Mouse (Mus musculus): Measurements from ENCODE around the gene Syn1. TPM values are rescaled to one million over a fixed set of nuclear protein-coding genes. Genes with fewer than 3 reads are reported as not detected.
A peak's percentile ranks its signal among the peaks of the same experiment; 100 is the strongest.

Gene Syn1
- total RNA-seq, 2 experiments from 2014 or later: 1.3 TPM; not detected in 1

DNA sequence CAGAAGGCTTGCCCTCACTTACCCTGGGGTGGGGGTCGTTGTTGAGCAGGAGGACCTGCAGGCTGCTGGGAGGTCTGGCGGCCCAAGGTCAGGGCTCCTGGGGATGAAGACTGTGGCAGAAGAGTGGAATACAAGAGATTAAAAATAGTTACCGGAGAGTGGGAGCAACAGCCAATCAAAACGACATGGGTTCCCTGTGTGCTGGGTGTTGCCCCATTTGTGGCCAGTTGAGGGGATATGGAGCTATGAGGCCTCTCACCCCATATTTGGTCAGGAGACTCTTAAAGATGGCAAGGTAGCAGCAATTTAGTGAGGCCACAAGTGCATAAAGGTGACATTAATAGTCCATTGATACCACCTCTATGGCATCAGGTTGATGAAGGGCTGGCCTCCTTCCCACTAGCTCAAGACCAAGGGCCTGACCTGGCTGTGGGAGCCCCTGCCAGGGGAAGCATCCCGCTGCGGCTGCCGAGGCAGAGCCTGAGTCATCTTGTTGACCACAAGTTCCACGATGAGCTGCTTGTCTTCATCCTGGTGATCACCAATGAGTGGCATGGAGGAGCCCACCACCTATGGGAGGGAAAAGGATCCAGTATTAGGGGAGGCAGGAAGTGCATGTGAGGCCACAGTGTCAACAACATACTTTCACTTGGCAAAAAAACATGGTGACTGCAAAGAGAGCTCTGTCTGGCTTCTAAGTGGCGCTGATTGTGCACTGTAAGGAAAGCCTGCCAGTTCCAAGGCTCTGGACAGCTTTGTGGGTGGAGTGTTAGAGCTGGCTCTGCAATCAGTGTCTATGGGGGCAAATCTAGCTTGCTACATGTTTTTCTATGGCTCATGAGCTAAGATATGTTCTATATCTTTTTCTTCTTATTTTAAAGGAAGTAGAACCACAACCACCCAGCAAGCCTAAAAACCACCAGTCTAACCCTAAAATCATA is 57.4 kb downstream of the Syn1 start:
- ATAC-seq (replicated peaks; ENCODE audit: low FRiP score, poor library complexity, severe bottlenecking): no peak

DNA sequence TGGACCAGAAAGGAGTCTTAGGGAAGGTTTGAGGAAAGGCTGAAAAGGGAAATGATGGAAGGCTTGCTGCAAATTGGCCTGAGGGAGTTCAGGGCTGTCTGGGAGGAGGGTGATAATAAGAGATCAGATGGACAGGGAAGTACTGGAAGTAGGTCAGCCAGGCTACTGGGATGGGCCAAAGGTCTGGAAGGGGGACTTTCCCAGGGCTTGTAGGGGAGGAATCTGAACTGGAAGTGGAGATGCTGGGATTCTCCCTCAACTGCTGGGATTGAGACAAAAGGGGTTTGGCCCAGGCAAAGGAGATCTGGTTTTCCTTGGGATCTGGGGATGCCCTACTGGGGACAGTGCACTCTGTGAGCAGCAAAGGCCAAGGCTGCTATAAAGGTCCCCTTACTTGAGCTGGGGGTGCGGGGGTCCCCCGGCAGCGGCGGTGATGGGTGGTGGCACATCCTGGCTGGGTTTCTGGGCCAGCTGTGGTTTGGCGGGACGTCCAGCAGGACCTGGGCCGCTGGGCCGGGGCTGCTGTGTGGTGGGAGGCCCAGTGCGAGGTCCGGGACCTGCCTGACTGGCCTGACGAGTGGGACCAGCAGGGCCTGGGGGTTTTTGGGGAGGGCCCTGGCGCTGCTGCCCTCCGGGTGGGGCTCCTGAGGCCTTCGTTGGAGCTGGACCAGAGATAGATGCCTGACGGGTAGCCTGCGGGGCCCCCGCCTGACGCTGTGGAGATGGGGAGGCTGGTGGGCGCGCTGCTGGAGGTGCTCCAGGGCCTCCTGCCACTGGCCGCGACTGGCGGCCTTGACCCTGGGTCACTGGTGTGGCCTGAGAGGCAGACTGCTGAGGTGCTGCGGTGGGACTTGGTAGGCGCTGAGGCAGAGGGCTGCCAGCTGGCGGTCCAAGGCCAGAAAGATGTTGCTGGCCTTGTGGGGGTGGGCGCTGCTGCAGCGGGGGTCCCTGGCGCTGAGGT is 58.4 kb downstream of the Syn1 start:
- ATAC-seq (replicated peaks; ENCODE audit: low FRiP score, poor library complexity, severe bottlenecking): no peak; the same call in 1 of the 2 replicates

DNA sequence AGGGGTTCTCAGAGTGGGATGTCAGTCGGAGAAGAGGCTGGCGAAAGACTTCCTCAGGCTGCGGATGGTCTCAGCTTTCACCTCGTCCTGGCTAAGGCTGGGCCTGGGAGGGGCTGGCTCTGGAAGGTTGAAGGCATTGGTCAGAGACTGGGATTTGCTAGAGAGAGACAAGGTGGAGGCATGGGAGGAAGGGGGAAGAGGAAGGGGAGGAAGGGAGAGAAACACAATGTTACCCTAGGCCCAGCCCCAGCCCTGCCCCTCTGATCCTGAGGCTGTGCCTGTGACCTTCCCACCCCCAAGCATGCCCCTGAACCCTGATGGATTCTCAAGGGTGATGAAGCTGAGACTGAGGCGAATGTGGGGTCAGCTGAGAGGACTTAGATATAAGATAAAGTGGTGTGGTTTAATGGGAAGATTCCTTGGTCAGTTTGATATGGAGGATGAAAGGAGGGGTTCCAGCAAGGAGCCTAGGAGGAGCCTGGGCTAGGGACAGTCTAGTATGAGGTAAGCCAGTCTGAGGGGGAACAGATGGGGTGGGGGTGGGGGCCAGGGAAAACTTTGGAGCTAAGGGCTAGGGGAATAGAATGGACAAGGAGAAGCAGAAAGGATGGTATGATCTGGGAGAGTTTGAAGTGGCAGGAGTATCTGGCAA is 59.2 kb downstream of the Syn1 start:
- ATAC-seq (replicated peaks; ENCODE audit: low FRiP score, poor library complexity, severe bottlenecking): no peak

DNA sequence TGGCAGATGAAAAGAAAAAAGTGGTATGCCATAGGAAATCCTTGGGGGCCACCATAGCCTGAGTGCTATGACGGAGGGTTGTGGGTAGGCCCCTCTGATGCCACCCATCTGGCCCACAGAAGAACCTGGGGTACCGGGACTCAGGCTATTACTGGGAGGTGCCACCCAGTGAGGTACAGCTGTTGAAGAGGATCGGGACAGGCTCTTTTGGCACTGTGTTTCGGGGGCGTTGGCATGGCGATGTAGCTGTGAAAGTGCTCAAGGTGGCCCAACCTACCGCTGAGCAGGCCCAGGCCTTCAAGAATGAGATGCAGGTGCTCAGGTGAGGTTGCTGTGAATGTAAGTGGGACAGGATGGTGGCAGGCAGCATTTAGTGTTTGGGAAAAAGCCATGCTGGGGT is 67.0 kb downstream of the Syn1 start:
- no peak for ATAC-seq (replicated peaks; ENCODE audit: low FRiP score, poor library complexity, severe bottlenecking)

DNA sequence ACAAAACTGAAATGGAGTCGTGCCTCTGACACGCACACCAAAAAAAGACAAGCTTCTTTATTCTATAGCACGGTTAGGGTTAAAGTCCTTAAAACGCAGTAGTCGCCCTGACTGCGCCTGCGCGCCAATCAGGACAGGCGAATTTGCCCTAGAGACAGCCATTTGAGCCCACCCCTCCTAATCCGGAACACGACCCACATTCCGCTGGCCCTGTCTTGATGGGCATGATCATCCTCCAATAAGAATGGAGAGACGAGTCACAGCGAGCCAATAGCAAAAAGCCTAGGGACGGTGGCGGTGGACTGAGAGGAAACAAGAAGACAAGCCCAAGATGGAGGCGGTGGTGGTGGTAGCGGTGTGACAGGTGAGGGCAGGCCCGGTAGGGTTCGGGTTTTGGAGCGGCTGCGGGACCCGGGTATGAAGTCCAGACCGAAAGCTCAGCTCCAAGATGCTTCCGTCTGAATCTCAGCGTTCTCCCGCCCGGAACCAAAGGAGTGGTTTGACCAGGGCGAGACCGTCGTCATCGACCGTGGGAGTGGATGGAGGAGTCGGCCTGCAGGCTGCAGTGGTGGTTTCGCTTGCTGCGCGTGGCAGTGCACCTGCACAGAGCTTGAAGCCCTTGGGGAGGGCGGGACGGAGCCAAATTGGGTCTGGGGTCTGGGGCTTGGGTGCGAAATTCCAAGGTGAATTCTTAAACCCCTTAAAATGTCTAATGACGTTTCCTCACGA is 72.4 kb downstream of the Syn1 start:
- ATAC-seq (replicated peaks; ENCODE audit: low FRiP score, poor library complexity, severe bottlenecking): peak; percentile 99

DNA sequence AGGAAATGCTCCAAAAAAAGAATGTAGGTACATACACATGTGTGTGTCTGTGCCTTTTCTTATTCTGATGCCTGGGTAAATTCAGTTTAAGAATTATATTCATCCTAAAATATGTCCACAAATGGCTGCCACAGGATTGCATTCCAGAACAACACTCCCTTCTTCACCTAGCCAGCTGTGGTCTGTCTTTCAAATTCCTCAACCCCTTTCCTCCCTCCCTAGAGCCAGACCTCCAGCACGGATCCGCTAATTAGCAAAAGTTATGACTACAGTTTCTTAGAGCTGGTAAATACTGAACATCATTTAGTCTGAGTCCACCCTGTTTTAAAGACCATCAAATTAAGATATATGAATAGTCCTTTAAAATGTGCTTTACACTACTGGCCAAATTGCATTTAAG is 73.0 kb downstream of the Syn1 start:
- ATAC-seq (replicated peaks; ENCODE audit: low FRiP score, poor library complexity, severe bottlenecking): no peak

DNA sequence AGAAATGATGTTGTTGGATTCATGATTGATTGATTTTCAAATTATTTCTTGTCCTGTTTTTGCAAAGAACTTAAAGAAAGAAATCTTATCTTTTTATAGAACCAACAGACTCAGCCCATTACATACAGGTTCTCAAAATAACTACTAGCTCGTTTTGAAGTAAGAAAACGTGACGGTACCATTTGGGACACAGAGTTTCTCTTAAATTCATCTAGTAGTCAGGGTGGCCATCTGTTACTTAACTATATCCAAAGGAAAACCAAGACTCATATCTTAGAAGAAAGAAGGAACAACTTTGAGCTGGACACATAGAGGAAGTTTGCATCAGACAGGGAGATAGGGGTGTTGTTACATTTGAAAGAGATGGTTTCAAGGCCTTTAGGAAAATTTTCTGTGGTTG is 73.6 kb downstream of the Syn1 start:
- ATAC-seq (replicated peaks; ENCODE audit: low FRiP score, poor library complexity, severe bottlenecking): no peak

DNA sequence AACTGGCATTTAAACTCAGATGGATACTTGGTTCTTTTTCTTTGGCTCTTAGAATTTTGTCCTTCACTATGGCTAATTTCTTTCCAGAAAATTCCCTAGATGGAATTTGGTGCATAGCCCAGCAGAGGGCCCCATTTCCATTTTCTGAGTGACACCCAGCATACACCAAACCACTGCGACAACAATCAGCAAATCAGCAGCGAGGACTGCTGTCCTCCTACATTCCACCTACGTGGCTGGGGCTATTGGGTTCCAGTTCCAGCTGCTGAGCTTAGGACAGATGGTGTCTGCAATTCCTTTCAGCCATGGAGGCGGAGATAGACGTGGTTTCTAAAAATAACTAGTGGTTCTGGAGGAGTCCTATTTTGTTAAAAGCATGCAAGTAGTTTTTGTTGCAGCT is 91.9 kb downstream of the Syn1 start:
- ATAC-seq (replicated peaks; ENCODE audit: low FRiP score, poor library complexity, severe bottlenecking): no peak

DNA sequence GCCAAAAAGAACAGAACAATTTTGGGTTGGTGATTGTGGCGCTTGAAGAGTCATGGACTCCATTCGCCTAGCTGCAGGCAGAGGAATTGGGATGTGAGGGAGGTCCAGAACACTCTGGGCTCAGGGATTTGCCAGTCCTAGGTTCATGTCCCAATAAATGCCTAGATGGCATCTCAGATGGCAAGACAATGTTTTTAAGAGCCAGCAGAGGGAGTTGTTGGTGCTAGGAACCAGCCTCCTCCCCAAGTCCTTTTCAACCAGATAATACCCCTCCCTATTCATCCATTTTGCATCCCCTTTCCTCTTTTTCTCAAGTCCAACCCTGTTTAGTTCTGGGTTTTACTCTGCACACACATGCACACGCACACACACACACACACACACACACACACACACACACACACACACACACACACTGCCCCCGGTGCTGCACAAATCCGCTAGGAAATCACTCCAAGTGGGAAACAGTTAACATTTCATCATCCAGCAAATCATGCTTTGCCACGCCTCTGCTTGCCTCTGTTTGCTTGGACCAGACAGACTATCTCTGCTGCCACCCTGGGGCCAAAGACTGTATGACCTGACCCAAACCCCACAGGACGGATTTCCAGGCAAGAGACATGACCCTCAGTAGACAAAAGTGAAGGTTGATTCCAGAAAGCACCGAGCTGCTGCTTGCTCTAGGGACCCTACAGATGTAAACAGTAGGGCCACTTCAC is 100.9 kb downstream of the Syn1 start:
- no peak for ATAC-seq (replicated peaks; ENCODE audit: low FRiP score, poor library complexity, severe bottlenecking)

DNA sequence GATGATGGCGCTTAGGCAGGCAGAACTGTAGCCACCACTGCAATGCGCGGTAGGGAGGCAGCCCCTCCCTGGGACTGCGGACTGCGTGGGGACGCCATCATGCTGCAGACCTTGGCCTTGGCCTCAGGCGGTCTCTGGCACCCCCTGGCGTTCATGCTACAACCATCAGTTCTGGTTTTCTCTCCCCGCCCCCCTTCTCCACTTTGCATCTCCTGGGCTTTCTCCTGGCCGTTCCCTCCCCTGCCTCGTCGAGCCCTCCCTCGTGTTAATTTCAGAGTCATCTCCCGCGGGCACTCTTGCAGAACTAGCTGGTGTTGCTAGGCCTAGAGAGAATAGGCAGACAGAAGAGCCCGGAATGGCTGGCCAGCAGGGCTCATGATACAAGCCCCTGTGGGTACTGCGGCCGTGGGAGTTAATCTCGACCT is 101.6 kb downstream of the Syn1 start:
- peak; percentile 59 for ATAC-seq (replicated peaks; ENCODE audit: low FRiP score, poor library complexity, severe bottlenecking)

DNA sequence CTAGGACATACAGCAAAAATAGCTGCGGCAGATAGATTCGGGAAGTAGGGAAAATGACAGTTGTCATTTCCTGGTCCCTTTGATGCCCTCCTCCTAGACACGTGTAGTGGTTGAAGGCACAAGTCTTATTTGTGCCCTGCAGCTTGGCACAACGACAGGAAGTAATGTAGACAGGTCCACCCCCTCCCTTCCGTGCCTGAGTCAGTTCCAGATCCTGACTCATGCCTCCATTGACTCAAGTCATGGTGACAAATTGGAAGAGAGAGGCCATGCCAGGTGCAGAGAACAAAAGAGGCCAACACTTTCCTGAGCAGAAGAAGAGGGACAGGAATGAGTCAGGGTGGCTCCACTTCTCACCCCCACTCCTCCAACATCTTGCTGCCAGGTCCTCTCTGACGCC is 103.8 kb downstream of the Syn1 start:
- no peak for ATAC-seq (replicated peaks; ENCODE audit: low FRiP score, poor library complexity, severe bottlenecking)

Other genes with a start within 250 kb of the Syn1 start
- 112 and 120 TPM in 2 replicates for gene Cdk16, start 233.1 kb downstream of the Syn1 start, total RNA-seq (2015; ENCODE audit: low replicate concordance)
- 56.3 and 60.6 TPM in 2 replicates for gene Cdk16, start 233.1 kb downstream of the Syn1 start, total RNA-seq (2017; ENCODE audit: low replicate concordance)
- gene Usp11, start 217.1 kb downstream of the Syn1 start, total RNA-seq (2015; ENCODE audit: low replicate concordance): 2.9 and 3.6 TPM in 2 replicates
- gene Usp11, start 217.1 kb downstream of the Syn1 start, total RNA-seq (2017; ENCODE audit: low replicate concordance): 0.64 and 6.4 TPM in 2 replicates
- 33.5 and 35.7 TPM in 2 replicates for gene Araf, start 123.2 kb downstream of the Syn1 start, total RNA-seq (2015; ENCODE audit: low replicate concordance)
- gene Araf, start 123.2 kb downstream of the Syn1 start, total RNA-seq (2017; ENCODE audit: low replicate concordance): 14.0 and 16.5 TPM in 2 replicates
- gene Timp1, start 50.8 kb downstream of the Syn1 start, total RNA-seq (2015; ENCODE audit: low replicate concordance): not detected in 2 replicates
- gene Timp1, start 50.8 kb downstream of the Syn1 start, total RNA-seq (2017; ENCODE audit: low replicate concordance): not detected in 2 replicates
- gene Cfp, start 10.6 kb upstream of the Syn1 start, total RNA-seq (2015; ENCODE audit: low replicate concordance): 31.4 and 34.8 TPM in 2 replicates
- 13.2 and 19.8 TPM in 2 replicates for gene Cfp, start 10.6 kb upstream of the Syn1 start, total RNA-seq (2017; ENCODE audit: low replicate concordance)
- gene Elk1, start 29.6 kb upstream of the Syn1 start, total RNA-seq (2015; ENCODE audit: low replicate concordance): 1.4 and 2.5 TPM in 2 replicates
- gene Elk1, start 29.6 kb upstream of the Syn1 start, total RNA-seq (2017; ENCODE audit: low replicate concordance): 0.53 and 2.1 TPM in 2 replicates
- gene Uxt, start 41.0 kb upstream of the Syn1 start, total RNA-seq (2015; ENCODE audit: low replicate concordance): 10.1 and 26.7 TPM in 2 replicates
- 5.7 and 17.1 TPM in 2 replicates for gene Uxt, start 41.0 kb upstream of the Syn1 start, total RNA-seq (2017; ENCODE audit: low replicate concordance)
- gene Zfp182, start 141.3 kb upstream of the Syn1 start, total RNA-seq (2015; ENCODE audit: low replicate concordance): 10.5 and 16.6 TPM in 2 replicates
- gene Zfp182, start 141.3 kb upstream of the Syn1 start, total RNA-seq (2017; ENCODE audit: low replicate concordance): 7.2 and 8.9 TPM in 2 replicates
- not detected in 2 replicates for gene Spaca5, start 147.4 kb upstream of the Syn1 start, total RNA-seq (2015; ENCODE audit: low replicate concordance)
- gene Spaca5, start 147.4 kb upstream of the Syn1 start, total RNA-seq (2017; ENCODE audit: low replicate concordance): not detected in 2 replicates
- not detected in 2 replicates for gene Zfp300, start 168.5 kb upstream of the Syn1 start, total RNA-seq (2015; ENCODE audit: low replicate concordance)
- gene Zfp300, start 168.5 kb upstream of the Syn1 start, total RNA-seq (2017; ENCODE audit: low replicate concordance): not detected in 2 replicates
- not detected in 2 replicates for gene Ssxa1, start 194.8 kb upstream of the Syn1 start, total RNA-seq (2015; ENCODE audit: low replicate concordance)
- gene Ssxa1, start 194.8 kb upstream of the Syn1 start, total RNA-seq (2017; ENCODE audit: low replicate concordance): not detected in 2 replicates

All from erythroid progenitor cell, adult 5-6 weeks (primary cell).